Comparison of ENCODE assay signal across 9 mouse cellular contexts in the genomic region with DNA sequence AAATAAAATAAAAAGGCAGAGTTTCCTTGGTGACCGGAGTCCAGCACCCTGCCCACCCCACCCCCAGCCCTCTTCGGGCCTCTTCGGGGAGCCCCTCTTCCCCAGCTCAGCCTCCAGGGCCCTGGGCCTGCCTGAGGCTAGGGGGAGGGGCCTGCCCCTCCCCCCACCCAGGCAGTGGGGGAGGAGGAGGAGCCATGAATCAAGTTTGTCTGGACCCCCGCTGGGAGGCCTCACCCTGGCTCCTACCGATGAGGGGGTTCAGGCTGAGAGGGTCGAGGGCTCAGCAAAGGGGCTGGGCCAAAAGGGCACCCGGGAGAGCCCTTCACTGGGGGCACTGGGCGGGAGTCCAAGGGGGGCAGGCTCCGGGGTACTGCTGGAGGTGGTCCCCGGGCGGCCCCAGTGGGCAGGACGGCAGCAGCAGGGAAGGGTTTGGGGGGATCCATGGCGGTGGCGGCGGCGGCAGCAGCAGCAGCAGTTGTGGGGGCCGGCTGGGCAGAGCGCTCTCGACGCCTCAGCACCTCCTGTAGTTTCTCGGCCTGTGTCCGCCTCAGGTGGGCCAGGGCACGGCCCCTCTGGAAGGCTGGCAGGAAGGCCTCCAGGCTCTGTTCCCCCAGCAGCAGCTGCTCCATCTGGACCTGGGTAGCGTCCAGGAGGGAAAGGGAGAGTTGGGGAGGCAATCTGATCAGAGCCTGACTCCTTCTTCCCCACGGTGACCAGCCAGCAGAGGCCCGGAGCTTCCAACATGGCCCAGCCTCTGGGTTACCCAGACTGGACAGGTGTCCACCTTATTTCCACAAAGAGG. TPM values are rescaled to one million over a fixed set of nuclear protein-coding genes. Genes with fewer than 3 reads are reported as not detected.
DNase-seq lines count a peak whose midpoint lies in the region; ATAC-seq and TF ChIP-seq lines count a peak whose summit lies in the region.
"Had no signal": no experiment of that assay in that cellular context is flagged by ENCODE, and none has a peak within 500 bp of the region (broad histone marks: within the 10 kb centered on the region; RNA-seq: fewer than 3 reads in every experiment).

No protein-coding gene starts in this region.

- H3K9ac ChIP-seq in kidney, embryonic 15.5 days = 0 out of 2 replicates have a peak overlapping the region, but pooled peaks have one; percentile 7
- H3K9ac ChIP-seq in hindbrain, embryonic 14.5 days = 0 out of 2 replicates have a peak overlapping the region, but pooled peaks have one; percentile 1

- DNase-seq in cerebellum, postnatal 10 days = peak; percentile 45 to 61
- no peak for DNase-seq in cerebellum, adult 8-10 months
- DNase-seq in kidney, postnatal 25 days = no peak
- DNase-seq in hindbrain, embryonic 14.5 days (ENCODE audit: low spot score) = no peak
- DNase-seq in adrenal gland, adult 18-20 months (ENCODE audit: low spot score in 2 of 2) = no peak

- no peak overlapping the region for H3K27ac ChIP-seq in kidney, embryonic 15.5 days
- no peak overlapping the region for H3K27ac ChIP-seq in hindbrain, embryonic 14.5 days
- H3K27ac ChIP-seq: macrophage had no signal

- 24% methylated on average over 26 of the region's 26 CpGs for WGBS in kidney, embryonic 15.5 days
- WGBS in hindbrain, embryonic 14.5 days = 16% methylated on average over 24 of the region's 26 CpGs

- H3K4me3 ChIP-seq in kidney, embryonic 15.5 days (replicated peaks) = no peak overlapping the region
- H3K4me3 ChIP-seq in E14TG2a.4 (replicated peaks; ENCODE audit: low read length) = peak overlapping the region; percentile 71
- no peak overlapping the region for H3K4me3 ChIP-seq in hindbrain, embryonic 14.5 days (replicated peaks; ENCODE audit: low read length)

- peaks cover 36% of the 10 kb centered on the region for H3K4me1 ChIP-seq in kidney, embryonic 15.5 days
- peaks cover 71% of the 10 kb centered on the region for H3K4me1 ChIP-seq in E14TG2a.4 (replicated peaks; ENCODE audit: low read depth, low read length)
- peaks cover 22% of the 10 kb centered on the region for H3K4me1 ChIP-seq in hindbrain, embryonic 14.5 days (replicated peaks; ENCODE audit: control insufficient read depth, insufficient read depth, low read length)

- no peaks in the 10 kb centered on the region for H3K9me3 ChIP-seq in kidney, embryonic 15.5 days (replicated peaks)
- H3K9me3 ChIP-seq in E14TG2a.4 (ENCODE audit: low read length) = no peaks in the 10 kb centered on the region
- H3K9me3 ChIP-seq in hindbrain, embryonic 14.5 days (ENCODE audit: control insufficient read depth, low read length) = no peaks in the 10 kb centered on the region

- ATAC-seq in kidney, embryonic 15.5 days (replicated peaks; ENCODE audit: low FRiP score) = no peak
- ATAC-seq in hindbrain, embryonic 14.5 days (ENCODE audit: low FRiP score) = no peak
- ATAC-seq in erythroblast, adult 5-6 weeks (replicated peaks; ENCODE audit: low FRiP score, poor library complexity, severe bottlenecking) = no peak

- no peaks in the 10 kb centered on the region for H3K27me3 ChIP-seq in kidney, embryonic 15.5 days
- H3K27me3 ChIP-seq in E14TG2a.4 (ENCODE audit: insufficient read depth, low read length) = peaks cover 16% of the 10 kb centered on the region
- H3K27me3 ChIP-seq in hindbrain, embryonic 14.5 days (ENCODE audit: control insufficient read depth, insufficient read depth, low read length) = no peaks in the 10 kb centered on the region

- TF ChIP-seq CTCF in E14TG2a.4 (conservative IDR thresholded peaks at IDR 0.05; ENCODE audit: low read length) = no peak

- peak overlapping the region; percentile 36 for H3K4me2 ChIP-seq in kidney, embryonic 15.5 days
- H3K4me2 ChIP-seq in hindbrain, embryonic 14.5 days (replicated peaks) = no peak overlapping the region

- H3K36me3 ChIP-seq in kidney, embryonic 15.5 days = peaks cover 36% of the 10 kb centered on the region
- no peaks in the 10 kb centered on the region for H3K36me3 ChIP-seq in E14TG2a.4 (ENCODE audit: insufficient read depth, low read length)
- peaks cover 56% of the 10 kb centered on the region for H3K36me3 ChIP-seq in hindbrain, embryonic 14.5 days (replicated peaks; ENCODE audit: control insufficient read depth, insufficient read depth)

RNA-seq across cellular contexts. Expression of a gene that starts 4.5 kb away (rescaled TPM):
- 9.2 and 10.9 TPM in 2 replicates for polyA plus RNA-seq in kidney, embryonic 15.5 days (2015; fragmentation: Nextera tagmentation; extraction: Ambion mirVana)
- 32.9 and 37.1 TPM in 2 replicates for polyA plus RNA-seq in hindbrain, embryonic 14.5 days (2014; fragmentation: Nextera tagmentation; extraction: Ambion mirVana)
- total RNA-seq in adrenal gland, adult 18-20 months (2021) = 1 to 10 TPM; 1.9 to 2.5 TPM
- total RNA-seq in erythroblast, adult 5-6 weeks (2015; ENCODE audit: low replicate concordance) = not detected in 2 replicates
- total RNA-seq in erythroblast, adult 5-6 weeks (2017; ENCODE audit: low replicate concordance) = not detected in 2 replicates
- polyA plus RNA-seq: macrophage had no signal

RNA-seq across cellular contexts. Expression of a gene that starts 8.8 kb away (rescaled TPM):
- polyA plus RNA-seq in kidney, embryonic 15.5 days (2015; fragmentation: Nextera tagmentation; extraction: Ambion mirVana) = 121 and 137 TPM in 2 replicates
- 61.9 and 63.3 TPM in 2 replicates for polyA plus RNA-seq in hindbrain, embryonic 14.5 days (2014; fragmentation: Nextera tagmentation; extraction: Ambion mirVana)
- 10 to 100 TPM; 45.7 to 55.0 TPM for total RNA-seq in adrenal gland, adult 18-20 months (2021)
- total RNA-seq in erythroblast, adult 5-6 weeks (2015; ENCODE audit: low replicate concordance) = 23.4 and 30.9 TPM in 2 replicates
- 12.0 and 17.3 TPM in 2 replicates for total RNA-seq in erythroblast, adult 5-6 weeks (2017; ENCODE audit: low replicate concordance)

RNA-seq across cellular contexts. Expression of a gene that starts 9.5 kb away (rescaled TPM):
- polyA plus RNA-seq in kidney, embryonic 15.5 days (2015; fragmentation: Nextera tagmentation; extraction: Ambion mirVana) = 30.9 and 36.7 TPM in 2 replicates
- polyA plus RNA-seq in hindbrain, embryonic 14.5 days (2014; fragmentation: Nextera tagmentation; extraction: Ambion mirVana) = 42.5 and 43.0 TPM in 2 replicates
- 10 to 100 TPM; 25.8 to 30.3 TPM for total RNA-seq in adrenal gland, adult 18-20 months (2021)
- total RNA-seq in erythroblast, adult 5-6 weeks (2015; ENCODE audit: low replicate concordance) = 1.5 and 7.9 TPM in 2 replicates
- total RNA-seq in erythroblast, adult 5-6 weeks (2017; ENCODE audit: low replicate concordance) = 2.2 and 4.6 TPM in 2 replicates

RNA-seq across cellular contexts. Expression of a gene that starts 16.1 kb away (rescaled TPM):
- polyA plus RNA-seq in kidney, embryonic 15.5 days (2015; fragmentation: Nextera tagmentation; extraction: Ambion mirVana) = 7.3 and 7.4 TPM in 2 replicates
- polyA plus RNA-seq in hindbrain, embryonic 14.5 days (2014; fragmentation: Nextera tagmentation; extraction: Ambion mirVana) = 0.91 and 1.1 TPM in 2 replicates
- total RNA-seq in adrenal gland, adult 18-20 months (2021) = 100 to 1,000 TPM in 1 of 2 experiments, 10 to 100 TPM in 1; 67.0 to 169 TPM
- not detected in 2 replicates for total RNA-seq in erythroblast, adult 5-6 weeks (2015; ENCODE audit: low replicate concordance)
- 0.51 TPM in 1 of 2 replicates, not detected in the other for total RNA-seq in erythroblast, adult 5-6 weeks (2017; ENCODE audit: low replicate concordance)
- polyA plus RNA-seq: macrophage had no signal

RNA-seq across cellular contexts. Expression of a gene that starts 50.3 kb away (rescaled TPM):
- polyA plus RNA-seq in kidney, embryonic 15.5 days (2015; fragmentation: Nextera tagmentation; extraction: Ambion mirVana) = 12.1 and 13.8 TPM in 2 replicates
- polyA plus RNA-seq in hindbrain, embryonic 14.5 days (2014; fragmentation: Nextera tagmentation; extraction: Ambion mirVana) = 113 and 134 TPM in 2 replicates
- total RNA-seq in adrenal gland, adult 18-20 months (2021) = 1 to 10 TPM; 6.0 to 7.2 TPM
- total RNA-seq in erythroblast, adult 5-6 weeks (2015; ENCODE audit: low replicate concordance) = not detected in 2 replicates
- not detected in 2 replicates for total RNA-seq in erythroblast, adult 5-6 weeks (2017; ENCODE audit: low replicate concordance)

Comparison
In these comparisons a context has a peak if more than half of its experiments do, and no peak if none do; other contexts are left out.
1. DNase-seq: peak in cerebellum, postnatal 10 days (2 of 2); none in cerebellum, adult 8-10 months (single experiment), kidney, postnatal 25 days (0 of 2), hindbrain, embryonic 14.5 days (single experiment) and adrenal gland, adult 18-20 months (0 of 2).